Mouse (Mus musculus) liver, embryonic 14.5 days (tissue): ENCODE data around the gene 5730596B20Rik. TPM values are rescaled to one million over a fixed set of nuclear protein-coding genes. Genes with fewer than 3 reads are reported as not detected.

Experiments used
- ATAC-seq: fragments of 200-750 bp; cut with Nextera tagmentation; 2 replicates; pipeline ENCODE4 v1.8.0; 2017; ENCODE audit warnings: moderate number of reproducible peaks, mild to moderate bottlenecking, moderate library complexity; ENCODE audit not compliant: insufficient read depth
- DNase-seq, 3 experiments: peaks; one replicate each; pipeline ENCODE4 v3.0.0-alpha.2; 2012 to 2013; ENCODE audit warnings: low read depth in 3 of 3, low spot score in 3 of 3
- H3K27ac ChIP-seq: fragments of 300-500 bp; sonication (generic); 2 replicates; pipeline ENCODE4 v1.5.1; 2014; ENCODE audit warnings: moderate library complexity, mild to moderate bottlenecking, control low read depth, inconsistent platforms
- H3K27me3 ChIP-seq: fragments of 300-500 bp; sonication (generic); 2 replicates; pipeline ENCODE4 v1.6.1; 2014; ENCODE audit warnings: mild to moderate bottlenecking, low read length, moderate library complexity; ENCODE audit not compliant: control insufficient read depth, insufficient read depth
- H3K36me3 ChIP-seq: fragments of 300-500 bp; sonication (generic); replicated peaks from 2 replicates; pipeline ENCODE4 v1.6.1; 2014; ENCODE audit warnings: low read depth; ENCODE audit not compliant: control insufficient read depth, insufficient read depth
- H3K4me1 ChIP-seq, 2 experiments: fragments of 200-500 bp in 1 of 2; fragments of 300-500 bp in 1 of 2; sonication (generic) in 1 of 2; replicated peaks; 2 replicates each; pipeline ENCODE4 v1.6.1; 2012 to 2014; ENCODE audit warnings: antibody characterized with exemption in 1 of 2, inconsistent platforms in 1 of 2, low read length in 1 of 2; ENCODE audit not compliant: control insufficient read depth in 2 of 2, insufficient read depth in 2 of 2
- H3K4me2 ChIP-seq: fragments of 300-500 bp; sonication (generic); 2 replicates; pipeline ENCODE4 v1.6.1; 2014; ENCODE audit warnings: low read depth, mild to moderate bottlenecking, control low read depth, moderate library complexity
- H3K4me3 ChIP-seq, 2 experiments: fragments of 200-500 bp in 1 of 2; fragments of 300-500 bp in 1 of 2; sonication (generic) in 1 of 2; 2 replicates each; pipeline ENCODE4 v1.5.1; 2012 to 2014; ENCODE audit warnings: low read depth in 2 of 2, low read length in 2 of 2, mild to moderate bottlenecking in 2 of 2, control low read depth in 1 of 2, inconsistent platforms in 1 of 2, moderate library complexity in 1 of 2; ENCODE audit not compliant: insufficient read depth in 1 of 2
- H3K9ac ChIP-seq: fragments of 300-500 bp; sonication (generic); replicated peaks from 2 replicates; pipeline ENCODE4 v1.6.1; 2014; ENCODE audit warnings: mild to moderate bottlenecking, control low read depth, moderate library complexity
- H3K9me3 ChIP-seq: fragments of 300-500 bp; sonication (generic); 2 replicates; pipeline ENCODE4 v1.6.1; 2016; ENCODE audit warnings: low read length, mixed read lengths; ENCODE audit not compliant: control insufficient read depth
- CTCF ChIP-seq: IDR thresholded peaks from 2 replicates; pipeline ENCODE4 v1.5.1; 2016; ENCODE audit warnings: antibody characterized with exemption, low read depth, control low read depth
- EP300 ChIP-seq: IDR thresholded peaks from 2 replicates; pipeline ENCODE4 v1.6.1; 2016; ENCODE audit warnings: antibody characterized with exemption, low read depth
- WGBS: fragments of 180-500 bp; shearing (Covaris S2); extraction: QIAGEN DNeasy Blood & Tissue Kit; methylation state at CpG from one replicate; pipeline ENCODE4 v1.1.7; 2014; ENCODE audit not compliant: insufficient replicate concordance; 5-methylcytosine and 5-hydroxymethylcytosine counted together
- polyA plus RNA-seq, 2 experiments: library from polyadenylated mRNA; depleted of rRNA in 1 of 2; stranded (reverse) in 1 of 2; unstranded in 1 of 2; fragments of >200 nt; fragmentation: Nextera tagmentation in 1 of 2; extraction: Ambion mirVana in 1 of 2; gene quantifications; 2 replicates each; pipeline versions ENCODE4 v1.2.1 to v1.2.3; 2012 to 2014

5730596B20Rik gene
- polyA plus RNA-seq, 2 experiments, result 0.03 to 0.04 TPM

DNA sequence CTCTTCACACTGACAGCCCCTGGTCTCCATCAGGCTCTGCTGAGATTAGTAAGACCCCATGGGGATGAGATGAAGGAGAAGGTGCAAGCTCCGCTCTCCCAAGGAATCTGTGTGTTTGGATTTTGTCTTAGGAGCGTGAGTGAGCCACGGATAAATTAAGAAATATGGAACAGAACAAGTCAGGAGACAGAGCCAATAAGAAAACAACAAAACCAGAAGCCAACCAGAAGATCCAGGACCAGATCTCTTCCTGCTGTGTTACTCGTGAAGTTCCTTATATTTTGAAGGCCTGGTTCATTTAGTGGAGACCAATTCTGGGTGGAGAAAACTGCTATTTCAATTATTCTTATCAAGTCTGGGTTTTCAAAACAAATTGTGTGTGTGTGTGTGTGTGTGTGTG is 25.7 kb upstream of the 5730596B20Rik start:
- Histone ChIP-seq H3K9me3 (no peaks in the 10 kb centered on the region), H3K27me3 (peaks cover 61% of the 10 kb centered on the region), H3K36me3 (no peaks in the 10 kb centered on the region), H3K4me1 (no peaks in the 10 kb centered on the region), H3K4me2 (no peak overlapping the region), H3K9ac (no peak overlapping the region), H3K4me3 (no peak overlapping the region), H3K27ac (no peak overlapping the region)
- WGBS, result 20% methylated on average over 4 of the region's 4 CpGs
- ATAC-seq (no peak), DNase-seq (no peak)
- TF ChIP-seq CTCF (no peak), EP300 (no peak)

DNA sequence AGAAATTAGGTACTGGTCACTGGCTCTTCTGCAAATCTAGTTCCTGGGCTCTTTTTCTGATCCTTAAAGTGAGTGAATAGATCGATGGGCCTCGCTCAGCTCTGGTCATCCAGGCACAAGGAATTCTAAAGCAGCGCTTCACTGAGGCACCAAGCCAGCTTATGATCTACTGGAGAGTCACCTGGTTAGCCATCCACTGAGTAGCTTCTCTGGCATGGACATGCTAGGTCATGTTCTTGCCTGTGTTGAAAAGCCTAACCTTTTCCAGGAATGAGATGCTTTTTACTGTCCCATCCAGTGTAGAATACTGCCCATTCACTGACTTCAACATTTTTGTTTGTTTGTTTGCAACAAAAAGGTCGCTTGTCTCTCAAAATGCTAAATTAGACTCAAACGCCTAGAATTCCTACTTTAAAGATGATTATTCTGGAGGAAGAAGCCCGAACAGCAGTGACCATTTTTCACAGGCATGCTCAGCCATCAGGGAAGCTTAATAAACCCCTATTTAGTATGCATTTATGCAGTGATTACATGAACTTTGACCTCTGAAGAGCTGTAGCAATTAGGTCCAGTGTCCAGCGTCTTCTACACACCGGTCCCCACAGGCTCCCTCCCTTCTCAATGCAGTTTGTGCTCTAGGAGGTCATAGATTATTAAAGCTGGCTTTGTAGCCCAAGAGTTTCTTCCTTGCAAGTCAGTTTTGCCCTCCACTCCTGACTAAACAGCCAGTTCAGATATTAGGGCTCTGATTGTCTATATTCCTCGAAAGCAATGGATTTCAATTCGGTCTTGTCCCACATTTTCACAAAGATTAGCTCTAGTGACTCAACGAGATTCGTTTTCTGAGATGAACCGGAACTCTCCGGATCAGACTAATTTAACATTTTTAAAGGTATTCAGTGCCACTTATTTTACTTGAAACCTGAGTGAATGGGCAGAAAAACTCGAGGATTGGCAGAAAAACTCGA is 24.8 kb upstream of the 5730596B20Rik start:
- DNase-seq (no peak), ATAC-seq (no peak)
- no peaks in the 10 kb centered on the region for H3K9me3 ChIP-seq
- no peak overlapping the region for H3K4me2 ChIP-seq
- no peak for TF ChIP-seq CTCF
- no peak for TF ChIP-seq EP300
- H3K4me1 ChIP-seq, result no peaks in the 10 kb centered on the region
- WGBS, result 19% methylated on average over 16 of the region's 16 CpGs
- H3K4me3 ChIP-seq, result no peak overlapping the region
- no peak overlapping the region for H3K27ac ChIP-seq
- H3K36me3 ChIP-seq, result no peaks in the 10 kb centered on the region
- peaks cover 70% of the 10 kb centered on the region for H3K27me3 ChIP-seq
- no peak overlapping the region for H3K9ac ChIP-seq

DNA sequence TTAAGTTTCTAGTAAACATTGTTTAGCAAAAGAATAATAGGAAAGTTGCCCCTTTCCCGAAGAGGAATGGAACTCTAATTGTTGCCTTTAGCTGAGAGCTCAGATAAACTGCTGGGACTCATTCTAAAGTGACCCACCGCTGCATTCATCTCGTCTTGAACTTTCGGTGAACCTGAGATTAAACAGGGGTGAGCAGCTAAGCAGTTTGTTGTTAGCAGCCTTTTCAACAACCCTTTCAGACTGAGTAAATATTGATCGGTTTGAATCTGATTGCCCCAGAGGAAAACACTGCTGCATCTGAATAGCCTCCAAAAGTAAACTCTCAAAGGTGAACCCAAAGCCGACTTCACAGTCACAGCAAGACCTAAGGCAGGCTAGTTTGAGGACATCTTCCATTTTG is 24.0 kb upstream of the 5730596B20Rik start:
- ATAC-seq (no peak), DNase-seq (no peak)
- no peak overlapping the region for H3K4me3 ChIP-seq
- no peak overlapping the region for H3K27ac ChIP-seq
- no peaks in the 10 kb centered on the region for H3K36me3 ChIP-seq
- no peaks in the 10 kb centered on the region for H3K9me3 ChIP-seq
- 5% methylated on average over 6 of the region's 6 CpGs for WGBS
- H3K9ac ChIP-seq, result no peak overlapping the region
- H3K4me2 ChIP-seq, result no peak overlapping the region
- H3K27me3 ChIP-seq, result peaks cover 78% of the 10 kb centered on the region
- H3K4me1 ChIP-seq, result no peaks in the 10 kb centered on the region
- TF ChIP-seq EP300 (no peak), CTCF (no peak)

DNA sequence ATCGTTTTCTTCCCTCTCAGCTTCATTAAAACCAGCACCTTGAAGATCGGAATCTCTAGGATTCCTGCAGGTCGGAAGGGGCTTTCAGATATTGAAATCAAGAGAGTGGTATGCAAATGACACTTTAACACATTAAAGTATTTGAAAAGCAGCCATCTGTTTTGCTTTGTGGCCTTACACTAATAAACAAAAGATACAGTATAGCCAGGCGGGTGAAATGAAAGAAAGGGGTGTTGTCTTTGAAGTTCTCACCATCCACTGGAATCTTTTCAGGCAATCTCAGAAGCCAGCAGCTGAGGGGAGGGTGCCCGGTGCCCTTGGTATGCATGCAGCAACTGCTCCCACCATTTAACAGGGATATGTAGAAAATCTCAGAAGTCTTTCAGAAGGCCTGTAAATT is 23.3 kb upstream of the 5730596B20Rik start:
- DNase-seq (no peak), ATAC-seq (no peak)
- Histone ChIP-seq H3K4me1 (no peaks in the 10 kb centered on the region), H3K27ac (no peak overlapping the region), H3K36me3 (no peaks in the 10 kb centered on the region), H3K27me3 (peaks cover 86% of the 10 kb centered on the region), H3K4me2 (no peak overlapping the region), H3K9me3 (no peaks in the 10 kb centered on the region), H3K4me3 (no peak overlapping the region), H3K9ac (no peak overlapping the region)
- TF ChIP-seq CTCF, result no peak
- TF ChIP-seq EP300, result no peak
- WGBS, result 38% methylated on average over 5 of the region's 5 CpGs

DNA sequence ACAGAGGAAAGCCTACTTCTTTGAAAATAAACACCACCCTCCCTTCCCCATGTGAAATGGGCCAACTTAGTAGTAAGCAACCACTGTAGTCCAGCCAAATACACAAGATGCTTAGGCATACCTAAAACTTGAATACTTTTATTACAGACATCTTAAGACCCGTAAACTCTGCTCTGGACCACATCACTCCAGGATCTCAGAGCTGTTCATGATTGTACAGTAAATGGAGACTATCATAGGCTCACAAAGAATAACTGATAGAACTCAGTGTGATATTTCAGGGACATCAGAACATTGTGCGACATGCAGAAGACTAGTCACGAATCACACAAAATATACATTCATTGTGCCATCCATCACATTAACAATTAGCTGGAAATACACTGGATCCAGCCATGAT is 21.8 kb upstream of the 5730596B20Rik start:
- H3K27me3 ChIP-seq, result peaks cover 92% of the 10 kb centered on the region

More for the DNA sequence above, 21.8 kb upstream of the 5730596B20Rik start:
- no peak for ATAC-seq
- Histone ChIP-seq H3K4me3 (no peak overlapping the region), H3K4me2 (no peak overlapping the region), H3K9ac (no peak overlapping the region), H3K4me1 (no peaks in the 10 kb centered on the region; a peak in 1 of 4 replicates), H3K27ac (no peak overlapping the region), H3K9me3 (no peaks in the 10 kb centered on the region), H3K36me3 (no peaks in the 10 kb centered on the region)
- TF ChIP-seq EP300, result no peak
- TF ChIP-seq CTCF, result no peak
- WGBS, result 49% methylated on average over 3 of the region's 3 CpGs
- no peak for DNase-seq
